Mouse (Mus musculus) 416B (cell line): ENCODE measurements around the gene Inafm2.

Experiments used
- DNase-seq: peaks from one replicate; pipeline ENCODE4 v3.0.0; 2011; ENCODE audit warnings: low read depth

Inafm2 gene

DNA sequence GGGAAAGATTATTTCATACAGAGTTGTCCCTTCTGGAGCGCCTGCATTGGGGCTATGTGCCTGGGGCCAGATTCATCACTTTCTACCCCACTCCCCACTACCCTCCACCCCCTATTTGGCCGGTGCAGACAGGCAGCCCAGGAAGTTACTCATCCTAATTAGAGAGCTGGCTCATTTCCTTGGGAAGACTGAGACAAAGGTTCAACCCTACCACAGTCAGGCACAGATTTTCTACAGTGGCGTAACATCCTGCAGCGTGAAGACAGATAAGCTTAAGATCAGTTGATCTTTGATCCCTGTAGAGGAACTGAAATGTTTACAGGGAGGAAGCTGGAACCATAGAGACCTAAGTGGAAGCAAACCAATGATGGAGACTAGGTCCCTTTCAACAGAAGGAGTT, 36.7 kb downstream of the Inafm2 start:
- peak; percentile 77 for DNase-seq

DNA sequence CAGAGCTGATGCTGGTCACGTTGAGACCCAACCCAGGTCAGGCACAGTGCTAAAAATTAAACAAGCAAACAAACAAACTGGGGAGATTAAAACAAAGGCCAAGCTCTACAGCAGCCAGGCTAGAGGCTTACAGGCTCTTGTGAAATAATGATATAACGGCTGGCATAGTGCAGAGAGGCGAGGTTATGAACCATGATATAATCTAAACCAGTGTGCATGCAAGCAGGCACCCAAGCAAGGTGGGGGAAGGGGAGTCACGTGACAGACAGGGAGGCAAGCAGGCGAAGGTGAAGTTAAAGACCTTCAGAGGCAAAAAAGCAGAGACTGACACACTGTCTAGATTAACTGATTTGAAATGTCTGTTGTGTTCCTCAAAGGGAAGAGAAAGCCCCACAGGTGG, 37.5 kb downstream of the Inafm2 start:
- peak; percentile 46 for DNase-seq

DNA sequence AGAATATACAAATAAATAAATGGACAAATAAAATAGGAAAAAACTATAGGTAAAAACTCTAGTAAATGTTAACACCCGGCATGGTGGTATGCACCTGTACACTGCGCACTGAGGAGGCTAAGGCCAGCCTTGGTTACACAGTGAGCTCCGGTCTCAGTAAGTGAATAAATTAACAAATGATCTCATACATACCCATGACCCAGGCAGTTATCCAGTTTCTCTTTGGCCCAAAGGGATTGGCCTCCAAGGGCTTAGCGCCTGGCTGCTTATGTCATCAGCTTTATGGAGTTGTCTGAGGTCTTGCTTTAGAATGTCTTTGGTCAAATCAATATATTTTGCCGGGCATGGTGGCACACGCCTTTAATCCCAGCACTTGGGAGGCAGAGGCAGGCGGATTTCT, 38.1 kb downstream of the Inafm2 start:
- no peak for DNase-seq

DNA sequence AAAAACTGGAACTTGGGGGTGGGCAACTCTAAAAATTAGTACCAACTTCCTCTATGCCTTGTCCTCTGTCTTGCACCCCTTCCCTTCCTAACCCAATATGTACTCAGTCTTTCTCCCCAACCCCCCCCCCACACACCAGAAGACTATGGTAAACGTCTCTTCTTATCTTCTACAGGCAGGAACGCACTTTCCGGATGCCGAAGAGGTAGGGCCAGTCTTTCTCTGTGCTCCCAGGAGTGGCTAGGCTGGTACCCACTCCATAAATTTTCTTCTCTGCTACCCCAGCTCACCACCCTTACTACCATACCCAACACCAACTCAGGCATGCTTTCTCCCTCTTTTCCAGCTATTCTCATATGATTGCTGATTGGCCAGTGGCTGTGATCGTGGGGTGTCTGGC, 41.0 kb downstream of the Inafm2 start:
- no peak for DNase-seq

DNA sequence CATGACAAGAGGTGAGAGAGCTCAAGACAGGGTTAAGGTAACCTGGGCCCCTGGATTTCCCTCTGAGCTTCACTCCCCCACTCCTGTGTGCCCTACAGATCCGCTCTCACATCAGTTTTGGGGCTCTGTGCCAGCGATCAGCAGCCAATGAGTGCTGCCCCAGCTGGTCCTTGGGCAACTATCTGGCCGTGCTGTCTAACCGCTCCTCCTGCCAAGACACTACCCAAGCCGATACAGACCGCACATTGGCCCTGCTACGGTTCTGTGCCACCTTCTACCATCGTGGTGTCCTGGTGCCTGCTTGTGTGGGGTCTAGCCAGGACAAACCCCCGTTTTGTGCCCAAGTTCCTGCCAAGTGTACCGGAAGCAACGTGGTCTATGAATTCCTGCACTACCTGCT, 43.9 kb downstream of the Inafm2 start:
- DNase-seq = no peak

DNA sequence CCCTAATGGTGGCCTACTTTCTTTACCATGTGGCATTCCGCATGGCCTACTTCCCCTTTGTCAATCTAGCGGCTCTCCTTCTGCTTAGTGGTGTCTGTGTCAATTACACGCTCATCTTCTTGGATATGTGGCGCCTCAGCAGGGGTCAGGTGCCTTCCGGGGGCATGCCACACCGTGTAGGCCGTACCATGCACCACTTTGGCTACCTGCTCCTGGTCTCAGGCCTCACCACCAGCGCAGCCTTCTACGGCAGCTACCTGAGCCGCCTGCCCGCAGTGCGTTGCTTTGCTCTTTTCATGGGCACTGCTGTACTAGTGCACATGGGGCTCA, 44.6 kb downstream of the Inafm2 start:
- DNase-seq = no peak

DNA sequence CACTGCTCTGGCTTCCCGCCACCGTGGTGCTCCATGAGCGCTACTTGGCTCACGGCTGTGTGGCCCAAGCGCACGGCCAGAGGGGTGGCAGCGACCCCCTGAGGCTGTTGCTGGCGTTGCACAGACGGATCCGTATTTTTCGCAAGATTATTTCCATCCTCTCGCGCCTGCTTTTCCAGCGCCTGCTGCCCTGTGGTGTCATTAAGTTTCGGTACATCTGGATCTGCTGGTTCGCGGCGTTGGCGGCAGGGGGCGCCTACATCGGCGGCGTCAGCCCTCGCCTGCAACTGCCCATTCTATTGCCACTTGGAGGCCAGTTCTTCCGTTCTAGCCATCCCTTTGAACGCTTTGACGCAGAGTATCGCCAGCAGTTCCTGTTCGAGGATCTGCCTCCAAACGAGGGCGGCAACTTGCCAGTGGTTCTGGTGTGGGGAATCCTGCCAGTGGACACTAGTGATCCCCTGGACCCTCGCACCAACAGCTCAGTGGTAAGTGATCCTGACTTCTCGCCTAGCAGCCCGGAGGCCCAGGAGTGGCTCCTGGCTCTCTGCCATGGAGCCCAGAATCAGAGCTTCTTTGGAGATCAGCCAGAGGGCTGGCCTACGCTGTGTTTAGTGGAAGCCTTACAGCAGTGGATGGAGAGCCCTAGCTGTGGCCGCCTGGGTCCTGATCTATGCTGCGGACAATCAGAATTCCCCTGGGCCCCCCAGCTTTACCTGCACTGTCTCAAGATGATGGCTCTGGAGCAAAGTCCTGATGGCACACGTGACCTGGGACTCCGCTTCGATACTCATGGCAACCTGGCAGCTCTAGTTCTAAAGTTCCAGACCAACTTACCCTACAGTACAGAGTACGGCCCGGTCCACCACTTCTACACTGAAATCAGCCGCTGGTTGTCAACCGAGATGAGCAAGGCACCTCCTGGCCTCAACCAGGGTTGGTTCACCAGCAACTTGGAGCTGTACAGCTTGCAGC, 45.3 kb downstream of the Inafm2 start:
- no peak for DNase-seq

DNA sequence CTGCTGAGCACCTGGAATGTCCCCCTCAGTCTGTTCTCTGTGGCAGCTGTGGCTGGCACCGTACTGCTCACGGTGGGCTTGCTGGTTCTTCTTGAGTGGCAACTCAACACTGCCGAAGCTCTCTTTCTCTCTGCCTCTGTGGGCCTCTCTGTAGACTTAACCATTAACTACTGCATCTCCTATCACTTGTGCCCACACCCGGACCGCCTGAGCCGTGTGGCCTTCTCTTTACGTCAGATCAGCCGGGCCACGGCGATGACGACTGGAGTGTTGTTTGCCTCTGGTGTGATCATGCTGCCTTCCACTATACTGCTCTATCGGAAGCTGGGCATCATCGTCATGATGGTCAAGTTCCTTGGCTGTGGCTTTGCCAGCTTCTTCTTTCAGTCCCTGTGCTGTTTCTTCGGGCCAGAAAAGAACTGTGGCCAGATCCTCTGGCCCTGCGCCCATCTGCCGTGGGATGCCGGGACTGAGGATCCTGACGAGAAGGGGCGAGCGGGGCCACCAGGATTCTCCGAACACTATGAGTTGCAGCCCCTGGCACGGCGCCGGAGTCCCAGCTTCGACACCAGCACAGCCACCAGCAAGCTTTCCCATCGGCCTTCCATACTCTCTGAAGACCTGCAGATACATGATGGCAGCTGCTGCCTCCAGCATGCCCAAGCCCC, 46.2 kb downstream of the Inafm2 start:
- no peak for DNase-seq

DNA sequence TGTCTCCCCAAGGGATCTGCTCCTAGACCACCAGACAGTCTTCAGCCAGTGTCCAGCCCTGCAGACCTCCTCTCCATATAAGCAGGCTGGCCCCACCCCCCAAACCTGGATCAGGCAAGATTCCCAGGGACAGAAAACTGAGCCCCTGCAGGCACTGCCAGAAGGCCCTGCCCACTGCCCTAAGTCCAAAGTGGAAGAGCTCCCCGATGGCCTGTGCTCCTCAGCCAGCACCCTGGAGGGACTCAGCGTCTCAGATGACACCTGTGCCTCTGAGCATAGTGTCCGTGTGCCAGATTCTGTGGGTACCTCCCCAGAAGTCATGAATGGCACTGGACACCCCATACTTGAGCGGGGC, 46.7 kb downstream of the Inafm2 start:
- DNase-seq = no peak

DNA sequence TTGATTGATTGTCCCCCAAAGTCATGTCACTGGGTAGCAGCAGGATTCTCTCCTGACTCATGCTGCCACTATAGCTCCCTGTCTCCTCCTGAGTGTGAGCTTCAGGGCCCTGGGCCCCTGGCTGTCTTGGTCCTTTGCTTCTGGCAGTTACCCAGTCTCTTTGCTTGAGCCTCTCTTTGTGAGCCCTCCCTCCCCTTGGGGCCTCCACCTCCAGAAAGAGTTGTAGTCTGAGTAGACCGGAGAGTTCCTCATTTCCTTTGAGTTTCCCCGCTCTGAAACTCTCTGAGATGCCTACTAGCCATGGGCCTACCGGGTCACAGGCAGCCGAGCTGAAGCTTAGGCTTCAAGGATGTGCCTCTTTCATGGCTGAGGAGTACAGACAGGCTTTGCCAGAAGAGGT, 48.1 kb downstream of the Inafm2 start:
- no peak for DNase-seq
